Mouse (Mus musculus): ENCODE measurements around the gene Anapc2.

Anapc2 gene

DNA sequence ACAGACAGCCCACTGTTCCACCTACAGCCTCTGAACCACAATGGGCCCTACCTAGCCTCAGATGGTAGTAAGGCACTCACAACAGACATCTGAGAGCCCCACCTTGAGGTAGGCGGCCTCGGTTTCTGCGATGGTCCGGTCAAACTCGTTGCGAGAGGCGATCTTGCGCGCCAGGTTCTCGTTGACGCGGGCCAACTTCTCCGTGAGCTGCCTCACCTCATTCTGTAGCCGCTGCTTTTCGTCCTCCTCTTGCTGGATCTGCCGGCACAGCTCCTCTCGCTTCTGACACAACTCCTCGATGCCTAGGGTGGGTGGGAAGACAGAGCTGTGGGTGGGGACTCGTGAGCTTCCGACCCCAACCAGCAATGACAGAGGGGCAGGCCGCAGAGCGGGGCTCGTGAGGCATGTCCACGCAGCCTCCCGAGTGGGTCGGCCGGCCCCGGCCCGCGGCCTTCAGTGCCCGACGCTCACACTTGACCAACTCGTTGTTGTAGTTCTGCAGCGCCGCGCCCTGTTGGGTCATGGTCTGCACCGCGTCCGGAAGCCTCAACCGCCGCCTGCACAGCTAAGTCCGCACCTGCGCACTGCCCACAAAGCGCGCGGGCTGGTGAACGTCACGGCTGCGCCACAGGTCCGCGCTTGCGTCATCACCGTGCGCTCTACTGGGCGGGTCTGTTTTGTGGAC is at the start of gene Anapc2, which contains the start of gene Ssna1:
Anapc2 (plus strand) TSS at position 652 of the 685 bp plus-strand sequence.
Ssna1 (minus strand) TSS at position 612 of the 685 bp plus-strand sequence.
- peak; percentile 98 for DNase-seq (ENCODE audit: low spot score in 2 of 2)

DNA sequence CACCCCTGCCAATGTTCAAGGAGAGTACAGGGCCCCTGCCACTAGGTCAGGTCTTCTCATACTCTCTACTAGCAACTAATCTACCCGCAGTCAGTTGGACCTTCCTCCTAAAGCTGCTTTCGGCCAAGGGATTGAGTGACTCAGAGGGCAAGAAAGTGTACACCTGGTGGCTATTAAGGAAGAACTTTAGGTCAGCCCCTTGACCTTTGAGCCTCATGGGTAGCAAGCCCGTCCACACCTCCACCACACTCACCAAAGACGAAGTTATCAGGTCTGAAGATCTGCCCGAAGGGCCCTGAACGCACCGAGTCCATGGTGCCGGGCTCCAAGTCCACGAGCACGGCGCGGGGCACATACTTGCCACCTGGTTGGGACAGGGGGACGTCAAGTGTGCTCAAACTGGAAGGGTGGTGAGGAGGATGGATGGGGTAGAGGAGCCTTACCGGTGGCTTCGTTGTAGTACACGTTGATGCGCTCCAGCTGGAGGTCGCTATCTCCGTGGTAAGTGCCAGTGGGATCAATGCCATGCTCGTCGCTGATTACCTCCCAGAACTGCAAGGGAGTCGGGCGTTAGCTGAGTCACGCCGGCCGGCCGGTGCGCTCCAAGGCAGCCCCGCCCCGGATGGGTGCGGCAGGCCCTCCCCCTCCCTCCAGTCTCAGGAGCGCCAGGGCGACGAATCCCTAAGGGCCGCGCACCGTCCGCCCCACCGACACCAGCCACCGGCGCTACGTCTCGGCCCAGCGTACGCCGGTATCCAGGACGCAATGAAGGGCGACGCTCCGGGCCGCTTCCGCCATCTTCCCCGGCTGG is 48.4 kb upstream of the Anapc2 start:
- peak; percentile 82 to 87 for DNase-seq (ENCODE audit: low spot score in 2 of 2)

- DNase-seq (ENCODE audit: low spot score in 2 of 2) = no peak
Measured at GRCm38 (mm10) chr2:25224492-25224765, 47.8 kb upstream of the Anapc2 start, which contains the start of gene Tubb4b. Gene Tubb4b, minus strand, starts transcription at chr2:25224702.

- peak; percentile 94 to 98 for DNase-seq (ENCODE audit: low spot score in 2 of 2)
Measured at GRCm38 (mm10) chr2:25224766-25225752, 47.2 kb upstream of the Anapc2 start.

GRCm38 (mm10) chr2:25225811-25226379 is 46.4 kb upstream of the Anapc2 start:
- DNase-seq (ENCODE audit: low spot score in 2 of 2) = no peak

GRCm38 (mm10) chr2:25226864-25227263 is 45.4 kb upstream of the Anapc2 start:
- DNase-seq (ENCODE audit: low spot score in 2 of 2) = no peak

DNA sequence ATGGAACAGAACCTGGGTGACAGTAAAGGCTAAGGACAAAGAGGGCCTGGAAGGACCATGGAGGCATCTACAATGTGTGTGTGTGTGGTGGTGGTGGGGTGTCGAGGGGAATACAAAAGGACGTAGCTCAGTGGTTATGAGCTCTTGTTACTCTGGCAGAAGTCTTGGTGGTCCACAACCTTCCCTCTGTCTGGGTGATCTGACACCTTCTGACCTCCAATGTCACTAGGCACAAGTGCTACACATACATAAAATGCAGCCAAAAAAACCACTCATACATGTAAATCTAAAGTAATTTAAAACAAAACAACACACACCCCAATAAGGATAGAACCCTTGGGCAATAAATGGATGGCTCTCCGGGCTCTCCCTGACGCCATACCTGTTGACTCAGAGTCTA is 44.9 kb upstream of the Anapc2 start:
- DNase-seq (ENCODE audit: low spot score in 2 of 2) = no peak

DNA sequence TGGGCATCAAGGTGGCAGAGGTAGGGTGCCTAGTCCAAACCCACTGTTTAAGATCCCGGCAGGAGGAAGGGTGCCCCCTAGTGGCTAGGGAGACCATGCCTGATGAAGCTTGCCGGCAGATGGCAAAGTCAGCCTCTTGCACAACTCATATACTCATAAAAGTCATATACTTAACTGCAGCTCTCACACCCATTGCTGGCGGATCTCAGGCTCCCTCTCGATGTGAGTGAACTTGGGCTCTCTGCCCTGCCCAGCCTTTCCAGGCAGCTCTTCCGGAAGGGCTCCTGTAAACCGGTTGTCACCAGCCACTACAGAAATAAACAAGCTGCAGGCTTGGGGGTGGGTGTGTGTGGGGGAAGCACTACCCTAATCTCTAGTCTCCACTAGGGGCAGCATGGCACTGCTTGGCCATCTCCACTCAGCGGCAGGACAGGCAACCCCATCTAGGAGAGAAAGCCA is 43.8 kb upstream of the Anapc2 start:
- DNase-seq (ENCODE audit: low spot score in 2 of 2) = peak; percentile 87 to 88

GRCm38 (mm10) chr2:25228995-25229530 is 43.2 kb upstream of the Anapc2 start:
- DNase-seq (ENCODE audit: low spot score in 2 of 2) = no peak

DNA sequence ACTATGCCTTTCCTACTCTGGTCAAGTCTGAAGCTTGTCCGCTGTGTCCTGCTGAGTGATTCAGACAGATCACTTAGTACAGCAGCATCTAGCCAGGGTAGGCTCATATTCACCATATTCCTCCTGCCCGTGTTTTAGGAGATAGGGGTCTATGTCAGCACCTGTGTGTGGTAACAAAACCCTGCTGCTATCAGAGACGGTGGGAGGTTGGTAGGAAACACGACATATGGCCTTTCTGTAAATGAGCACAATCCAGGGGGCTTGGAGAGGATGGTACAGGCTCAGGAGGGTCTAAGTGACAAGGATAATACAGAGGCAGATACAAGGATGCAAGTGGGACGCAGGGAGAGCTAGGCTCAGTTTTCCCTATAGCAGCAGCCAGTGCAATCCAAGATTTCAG is 42.7 kb upstream of the Anapc2 start:
- DNase-seq (ENCODE audit: low spot score in 2 of 2) = no peak

- no peak for DNase-seq (ENCODE audit: low spot score in 2 of 2)
Measured at GRCm38 (mm10) chr2:25230581-25230980, 41.7 kb upstream of the Anapc2 start.

DNA sequence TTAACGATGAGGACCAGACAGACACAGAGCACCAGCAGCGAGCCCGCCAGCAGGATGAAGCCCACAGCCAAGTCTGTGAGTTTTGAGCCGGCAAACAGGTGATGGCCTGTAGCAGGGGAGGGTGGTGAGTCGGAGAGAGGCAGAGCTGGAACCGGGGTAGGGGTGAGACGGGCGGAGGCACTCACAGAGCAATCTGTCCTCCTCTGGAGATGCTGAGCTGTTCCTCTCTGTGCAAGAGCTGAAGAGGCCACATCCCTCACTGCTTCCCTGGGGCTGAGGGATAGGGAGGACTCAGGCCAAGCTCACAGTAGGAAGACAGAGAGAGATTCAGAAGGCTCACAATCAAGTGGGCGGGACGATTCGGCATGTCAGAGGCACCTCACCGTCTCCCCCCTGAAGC is 41.2 kb upstream of the Anapc2 start:
- DNase-seq (ENCODE audit: low spot score in 2 of 2) = no peak

- no peak for DNase-seq (ENCODE audit: low spot score in 2 of 2)
Measured at GRCm38 (mm10) chr2:25233421-25233820, 38.9 kb upstream of the Anapc2 start.

DNA sequence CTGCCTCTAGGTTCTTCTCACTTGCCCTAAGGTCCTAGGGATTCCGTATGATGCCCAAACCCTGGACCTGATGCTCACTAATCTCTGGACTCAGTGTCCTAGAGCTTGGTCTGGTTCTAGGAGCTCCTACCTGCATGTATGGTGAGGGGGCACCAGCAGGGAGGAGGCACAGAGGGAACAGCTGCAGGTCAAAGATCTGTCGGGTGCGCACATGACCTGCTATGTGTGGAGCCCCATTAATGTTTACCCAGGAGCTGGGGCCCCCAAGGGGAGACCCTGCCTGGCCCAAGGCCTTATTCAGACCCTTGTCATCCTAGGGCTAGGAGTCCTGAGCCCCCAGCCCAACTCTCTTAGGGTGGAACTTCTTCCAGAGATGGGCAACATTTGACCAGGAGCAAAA is 38.2 kb upstream of the Anapc2 start, which contains the start of gene Slc34a3:
Slc34a3 (minus strand) TSS at position 315 of the 400 bp plus-strand sequence.
- DNase-seq (ENCODE audit: low spot score in 2 of 2) = no peak

- no peak for DNase-seq (ENCODE audit: low spot score in 2 of 2)
Measured at GRCm38 (mm10) chr2:25234551-25235220, 37.6 kb upstream of the Anapc2 start.

GRCm38 (mm10) chr2:25236614-25237013 is 35.7 kb upstream of the Anapc2 start, which contains the start of gene Rnf224:
Gene Rnf224, minus strand, starts transcription at chr2:25236787.
- DNase-seq (ENCODE audit: low spot score in 2 of 2) = no peak

DNA sequence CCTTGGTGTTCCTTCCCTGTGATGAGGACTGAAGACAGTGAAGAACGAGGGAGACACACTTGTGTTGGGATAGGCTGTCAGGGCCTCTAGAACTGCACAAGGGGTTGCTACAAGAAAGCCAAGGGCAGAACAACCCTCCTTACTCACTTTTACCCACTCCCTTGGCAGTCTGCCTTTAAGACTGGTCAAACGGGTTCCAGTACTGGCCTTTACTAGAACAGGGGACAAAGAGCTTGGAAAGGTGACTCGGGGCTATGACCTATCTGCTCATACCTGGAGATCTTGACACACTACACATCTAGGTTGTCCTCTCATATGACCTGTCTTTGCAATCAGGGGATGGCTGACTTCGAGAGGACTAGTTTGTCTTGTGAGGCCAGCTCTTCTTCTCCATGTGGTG is 34.8 kb upstream of the Anapc2 start:
- DNase-seq (ENCODE audit: low spot score in 2 of 2) = peak; percentile 79 to 81

GRCm38 (mm10) chr2:25238106-25238505 is 34.2 kb upstream of the Anapc2 start:
- no peak for DNase-seq (ENCODE audit: low spot score in 2 of 2)

- DNase-seq (ENCODE audit: low spot score in 2 of 2) = no peak
Measured at GRCm38 (mm10) chr2:25239766-25240165, 32.5 kb upstream of the Anapc2 start.

DNA sequence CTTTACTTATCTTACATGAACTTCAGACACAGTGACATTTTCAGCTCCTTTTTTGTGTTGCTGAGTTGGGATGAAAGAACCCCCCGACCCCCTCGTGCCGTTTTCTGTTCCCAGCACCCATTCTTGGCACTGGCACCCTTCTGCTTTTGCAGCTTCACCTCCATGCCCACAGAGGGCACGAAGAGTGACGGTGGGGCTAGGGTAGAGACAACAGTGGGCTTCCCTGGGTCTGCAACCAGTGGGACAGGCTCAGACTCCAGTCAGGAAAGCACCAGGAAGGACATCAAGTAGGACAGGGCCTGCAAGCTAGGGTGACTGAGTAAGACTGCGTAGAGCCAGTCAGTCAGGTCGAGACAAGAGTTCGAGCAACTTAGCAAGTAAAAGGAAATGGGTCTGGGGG is 32.0 kb upstream of the Anapc2 start:
- DNase-seq (ENCODE audit: low spot score in 2 of 2) = no peak
